Mouse (Mus musculus): ENCODE measurements around the gene Prpsap2. TPM values are rescaled to one million over a fixed set of nuclear protein-coding genes. Genes with fewer than 3 reads are reported as not detected.

The Prpsap2 gene
- polyA plus RNA-seq, 1 experiment from 2014 or later = 28.0 TPM

GRCm38 (mm10) chr11:61708928-61709327, 53.0 kb downstream of the Prpsap2 start:
- Histone ChIP-seq H3K9ac (ENCODE audit: low read depth, low read length) (no peak overlapping the region), H3K4me2 (replicated peaks; ENCODE audit: low read depth, low read length) (no peak overlapping the region), H3K4me3 (ENCODE audit: low read length) (no peak overlapping the region), H3K27me3 (ENCODE audit: control insufficient read depth, insufficient read depth, low read length) (no peaks in the 10 kb centered on the region), H3K4me1 (ENCODE audit: control insufficient read depth, insufficient read depth, low read length) (no peaks in the 10 kb centered on the region), H3K9me3 (ENCODE audit: control insufficient read depth, low read length) (no peaks in the 10 kb centered on the region), H3K36me3 (ENCODE audit: control insufficient read depth, insufficient read depth, low read length) (no peaks in the 10 kb centered on the region), H3K27ac (ENCODE audit: low read depth, low read length) (no peak overlapping the region)
- ATAC-seq (ENCODE audit: low FRiP score, low TSS enrichment) = no peak
- 57% methylated on average over 3 of the region's 3 CpGs for WGBS

- Histone ChIP-seq H3K4me2 (replicated peaks; ENCODE audit: low read depth, low read length) (no peak overlapping the region), H3K27me3 (ENCODE audit: control insufficient read depth, insufficient read depth, low read length) (no peaks in the 10 kb centered on the region), H3K9me3 (ENCODE audit: control insufficient read depth, low read length) (no peaks in the 10 kb centered on the region), H3K4me1 (ENCODE audit: control insufficient read depth, insufficient read depth, low read length) (0 out of 2 replicates have a peak, but pooled peaks cover 2% of the 10 kb centered on the region), H3K9ac (ENCODE audit: low read depth, low read length) (no peak overlapping the region), H3K27ac (ENCODE audit: low read depth, low read length) (no peak overlapping the region), H3K36me3 (ENCODE audit: control insufficient read depth, insufficient read depth, low read length) (no peaks in the 10 kb centered on the region), H3K4me3 (ENCODE audit: low read length) (no peak overlapping the region)
- WGBS = 79% methylated on average over 4 of the region's 4 CpGs
- ATAC-seq (ENCODE audit: low FRiP score, low TSS enrichment) = no peak
Observed at GRCm38 (mm10) chr11:61706232-61706631, 55.7 kb downstream of the Prpsap2 start.

- no peak overlapping the region for H3K4me3 ChIP-seq (ENCODE audit: low read length)
- H3K27me3 ChIP-seq (ENCODE audit: control insufficient read depth, insufficient read depth, low read length) = no peaks in the 10 kb centered on the region
- H3K27ac ChIP-seq (ENCODE audit: low read depth, low read length) = no peak overlapping the region
- WGBS = 91% methylated on average over 2 of the region's 2 CpGs
- H3K4me2 ChIP-seq (replicated peaks; ENCODE audit: low read depth, low read length) = no peak overlapping the region
- no peak overlapping the region for H3K9ac ChIP-seq (ENCODE audit: low read depth, low read length)
- 0 out of 2 replicates have a peak, but pooled peaks cover 3% of the 10 kb centered on the region for H3K4me1 ChIP-seq (ENCODE audit: control insufficient read depth, insufficient read depth, low read length)
- no peaks in the 10 kb centered on the region for H3K36me3 ChIP-seq (ENCODE audit: control insufficient read depth, insufficient read depth, low read length)
- no peaks in the 10 kb centered on the region for H3K9me3 ChIP-seq (ENCODE audit: control insufficient read depth, low read length)
- no peak for ATAC-seq (ENCODE audit: low FRiP score, low TSS enrichment)
Observed at GRCm38 (mm10) chr11:61705581-61705980, 56.3 kb downstream of the Prpsap2 start.

GRCm38 (mm10) chr11:61702494-61702893, 59.4 kb downstream of the Prpsap2 start:
- H3K9ac ChIP-seq (ENCODE audit: low read depth, low read length) = no peak overlapping the region
- no peak overlapping the region for H3K27ac ChIP-seq (ENCODE audit: low read depth, low read length)
- no peak overlapping the region for H3K4me3 ChIP-seq (ENCODE audit: low read length)
- H3K36me3 ChIP-seq (ENCODE audit: control insufficient read depth, insufficient read depth, low read length) = no peaks in the 10 kb centered on the region
- 93% methylated on average over 5 of the region's 5 CpGs for WGBS
- H3K4me1 ChIP-seq (ENCODE audit: control insufficient read depth, insufficient read depth, low read length) = 0 out of 2 replicates have a peak, but pooled peaks cover 3% of the 10 kb centered on the region
- no peaks in the 10 kb centered on the region for H3K27me3 ChIP-seq (ENCODE audit: control insufficient read depth, insufficient read depth, low read length)
- ATAC-seq (ENCODE audit: low FRiP score, low TSS enrichment) = no peak
- H3K9me3 ChIP-seq (ENCODE audit: control insufficient read depth, low read length) = no peaks in the 10 kb centered on the region
- H3K4me2 ChIP-seq (replicated peaks; ENCODE audit: low read depth, low read length) = no peak overlapping the region

GRCm38 (mm10) chr11:61701696-61702095, 60.2 kb downstream of the Prpsap2 start:
- Histone ChIP-seq H3K4me1 (ENCODE audit: control insufficient read depth, insufficient read depth, low read length) (0 out of 2 replicates have a peak, but pooled peaks cover 3% of the 10 kb centered on the region), H3K27me3 (ENCODE audit: control insufficient read depth, insufficient read depth, low read length) (no peaks in the 10 kb centered on the region), H3K4me3 (ENCODE audit: low read length) (no peak overlapping the region), H3K36me3 (ENCODE audit: control insufficient read depth, insufficient read depth, low read length) (no peaks in the 10 kb centered on the region), H3K27ac (ENCODE audit: low read depth, low read length) (no peak overlapping the region), H3K9ac (ENCODE audit: low read depth, low read length) (no peak overlapping the region), H3K9me3 (ENCODE audit: control insufficient read depth, low read length) (no peaks in the 10 kb centered on the region), H3K4me2 (replicated peaks; ENCODE audit: low read depth, low read length) (no peak overlapping the region)
- ATAC-seq (ENCODE audit: low FRiP score, low TSS enrichment) = no peak
- WGBS = 48% methylated on average over 5 of the region's 5 CpGs

- H3K36me3 ChIP-seq (ENCODE audit: control insufficient read depth, insufficient read depth, low read length) = no peaks in the 10 kb centered on the region
- H3K27me3 ChIP-seq (ENCODE audit: control insufficient read depth, insufficient read depth, low read length) = no peaks in the 10 kb centered on the region
- no peak for ATAC-seq (ENCODE audit: low FRiP score, low TSS enrichment)
- H3K4me3 ChIP-seq (ENCODE audit: low read length) = no peak overlapping the region
- no peak overlapping the region for H3K27ac ChIP-seq (ENCODE audit: low read depth, low read length)
- no peak overlapping the region for H3K9ac ChIP-seq (ENCODE audit: low read depth, low read length)
- no peak overlapping the region for H3K4me2 ChIP-seq (replicated peaks; ENCODE audit: low read depth, low read length)
- no peaks in the 10 kb centered on the region for H3K9me3 ChIP-seq (ENCODE audit: control insufficient read depth, low read length)
- H3K4me1 ChIP-seq (ENCODE audit: control insufficient read depth, insufficient read depth, low read length) = 0 out of 2 replicates have a peak, but pooled peaks cover 3% of the 10 kb centered on the region
- WGBS = 77% methylated on average over 4 of the region's 4 CpGs
Observed at GRCm38 (mm10) chr11:61699933-61700332, 62.0 kb downstream of the Prpsap2 start.

GRCm38 (mm10) chr11:61699460-61699859, 62.4 kb downstream of the Prpsap2 start:
- Histone ChIP-seq H3K9ac (ENCODE audit: low read depth, low read length) (no peak overlapping the region), H3K27me3 (ENCODE audit: control insufficient read depth, insufficient read depth, low read length) (no peaks in the 10 kb centered on the region), H3K4me3 (ENCODE audit: low read length) (no peak overlapping the region), H3K36me3 (ENCODE audit: control insufficient read depth, insufficient read depth, low read length) (no peaks in the 10 kb centered on the region), H3K4me2 (replicated peaks; ENCODE audit: low read depth, low read length) (no peak overlapping the region), H3K27ac (ENCODE audit: low read depth, low read length) (no peak overlapping the region), H3K4me1 (ENCODE audit: control insufficient read depth, insufficient read depth, low read length) (0 out of 2 replicates have a peak, but pooled peaks cover 3% of the 10 kb centered on the region), H3K9me3 (ENCODE audit: control insufficient read depth, low read length) (no peaks in the 10 kb centered on the region)
- no peak for ATAC-seq (ENCODE audit: low FRiP score, low TSS enrichment)
- WGBS = 88% methylated on average over 5 of the region's 5 CpGs

- ATAC-seq (ENCODE audit: low FRiP score, low TSS enrichment) = no peak
- Histone ChIP-seq H3K36me3 (ENCODE audit: control insufficient read depth, insufficient read depth, low read length) (no peaks in the 10 kb centered on the region), H3K9ac (ENCODE audit: low read depth, low read length) (no peak overlapping the region)
Observed at GRCm38 (mm10) chr11:61698852-61699251, 63.0 kb downstream of the Prpsap2 start.

GRCm38 (mm10) chr11:61692996-61693395, 68.9 kb downstream of the Prpsap2 start:
- WGBS = 76% methylated on average over 5 of the region's 5 CpGs
- ATAC-seq (ENCODE audit: low FRiP score, low TSS enrichment) = no peak

More at GRCm38 (mm10) chr11:61698852-61699251, 63.0 kb downstream of the Prpsap2 start:
- no peak overlapping the region for H3K27ac ChIP-seq (ENCODE audit: low read depth, low read length)
- 0 out of 2 replicates have a peak, but pooled peaks cover 3% of the 10 kb centered on the region for H3K4me1 ChIP-seq (ENCODE audit: control insufficient read depth, insufficient read depth, low read length)
- no peak overlapping the region for H3K4me3 ChIP-seq (ENCODE audit: low read length)
- H3K4me2 ChIP-seq (replicated peaks; ENCODE audit: low read depth, low read length) = no peak overlapping the region
- no peaks in the 10 kb centered on the region for H3K9me3 ChIP-seq (ENCODE audit: control insufficient read depth, low read length)
- H3K27me3 ChIP-seq (ENCODE audit: control insufficient read depth, insufficient read depth, low read length) = no peaks in the 10 kb centered on the region

More at GRCm38 (mm10) chr11:61692996-61693395, 68.9 kb downstream of the Prpsap2 start:
- H3K27me3 ChIP-seq (ENCODE audit: control insufficient read depth, insufficient read depth, low read length) = no peaks in the 10 kb centered on the region
- no peak overlapping the region for H3K4me2 ChIP-seq (replicated peaks; ENCODE audit: low read depth, low read length)
- no peaks in the 10 kb centered on the region for H3K4me1 ChIP-seq (ENCODE audit: control insufficient read depth, insufficient read depth, low read length)
- H3K36me3 ChIP-seq (ENCODE audit: control insufficient read depth, insufficient read depth, low read length) = no peaks in the 10 kb centered on the region
- H3K9me3 ChIP-seq (ENCODE audit: control insufficient read depth, low read length) = no peaks in the 10 kb centered on the region
- H3K4me3 ChIP-seq (ENCODE audit: low read length) = no peak overlapping the region
- no peak overlapping the region for H3K9ac ChIP-seq (ENCODE audit: low read depth, low read length)
- H3K27ac ChIP-seq (ENCODE audit: low read depth, low read length) = no peak overlapping the region

Measured in kidney, embryonic 14.5 days (tissue).